Mouse (Mus musculus): ENCODE measurements around the gene Dpm1.

The Dpm1 gene

DNA sequence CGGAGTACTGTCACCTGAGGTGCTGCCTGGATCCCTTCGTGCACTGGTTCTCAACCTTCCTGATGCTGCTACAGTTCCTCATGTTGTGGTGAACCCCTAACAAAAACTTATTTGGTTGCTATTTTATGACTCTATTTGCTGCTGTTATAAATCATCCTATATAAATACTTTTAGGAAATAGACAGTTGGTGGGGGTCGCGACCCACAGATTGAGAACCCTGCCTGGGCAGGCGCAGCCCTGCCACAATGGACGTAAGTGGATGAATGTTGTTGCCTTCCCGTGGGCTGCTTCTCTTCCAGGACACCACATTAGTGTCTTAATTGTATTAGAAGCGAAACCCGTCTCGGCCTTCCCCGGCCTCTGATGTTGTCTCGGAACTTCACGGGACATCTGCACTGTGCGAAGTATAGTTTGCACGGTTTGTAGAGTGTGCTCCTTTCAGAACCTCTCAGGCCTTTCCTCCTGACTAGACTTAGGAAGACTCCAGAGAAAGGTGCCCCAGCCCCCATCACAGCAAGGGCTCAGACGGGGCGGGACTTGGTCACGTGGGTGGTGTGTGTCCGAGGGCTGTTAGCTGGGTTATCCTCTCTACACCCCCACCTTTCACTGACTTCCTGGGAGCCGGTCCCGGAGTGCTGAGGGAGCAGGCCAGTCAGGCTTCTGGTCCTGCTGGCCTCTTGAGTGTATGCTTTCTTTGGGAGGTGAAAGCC is 63.5 kb downstream of the Dpm1 start:
- DNase-seq (ENCODE audit: low read depth, low spot score), result peak; percentile 60

DNA sequence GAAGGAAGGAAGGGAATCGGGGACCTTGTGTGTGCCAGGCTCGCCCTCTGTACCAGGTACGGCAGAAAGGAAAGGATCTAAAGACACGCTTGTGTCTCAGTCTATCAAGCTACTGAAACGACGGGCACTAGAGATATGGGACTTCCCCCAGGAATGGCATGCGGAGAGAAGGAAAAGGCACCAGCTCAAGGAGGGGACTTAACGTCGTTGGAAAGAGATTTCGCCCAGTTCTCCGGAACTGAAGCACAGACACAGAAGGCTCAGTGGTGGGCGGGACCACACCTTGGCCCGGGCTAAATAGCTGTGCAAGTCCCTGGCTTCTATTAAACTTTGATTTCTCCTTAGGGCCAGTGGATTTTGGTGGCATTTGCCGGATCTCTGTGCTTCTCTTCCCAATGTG is 68.4 kb downstream of the Dpm1 start:
- no peak for DNase-seq (ENCODE audit: low read depth, low spot score)

DNA sequence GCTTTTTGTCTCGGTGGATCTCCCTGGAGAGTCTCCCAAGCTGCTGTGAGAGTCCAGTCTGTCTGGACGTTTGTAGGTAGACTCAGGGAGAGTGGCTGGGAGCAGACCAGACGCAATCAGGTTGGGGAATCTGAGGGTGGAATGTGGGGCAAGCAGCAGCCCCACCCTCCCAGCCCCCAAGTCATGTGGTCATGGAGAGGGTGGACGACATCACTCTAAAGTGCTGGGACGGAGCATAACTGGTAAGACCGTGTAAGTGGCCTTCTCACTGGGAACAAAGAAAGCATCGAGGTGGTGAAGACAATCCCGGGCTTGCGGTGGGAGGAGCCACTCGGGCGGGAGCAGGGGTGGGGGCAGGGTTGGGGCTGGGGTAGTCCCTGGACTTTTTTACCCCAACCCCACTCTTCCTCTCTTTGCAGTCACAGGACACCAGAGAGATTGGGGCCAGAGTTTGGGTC is 68.8 kb downstream of the Dpm1 start:
- peak; percentile 66 for DNase-seq (ENCODE audit: low read depth, low spot score)

DNA sequence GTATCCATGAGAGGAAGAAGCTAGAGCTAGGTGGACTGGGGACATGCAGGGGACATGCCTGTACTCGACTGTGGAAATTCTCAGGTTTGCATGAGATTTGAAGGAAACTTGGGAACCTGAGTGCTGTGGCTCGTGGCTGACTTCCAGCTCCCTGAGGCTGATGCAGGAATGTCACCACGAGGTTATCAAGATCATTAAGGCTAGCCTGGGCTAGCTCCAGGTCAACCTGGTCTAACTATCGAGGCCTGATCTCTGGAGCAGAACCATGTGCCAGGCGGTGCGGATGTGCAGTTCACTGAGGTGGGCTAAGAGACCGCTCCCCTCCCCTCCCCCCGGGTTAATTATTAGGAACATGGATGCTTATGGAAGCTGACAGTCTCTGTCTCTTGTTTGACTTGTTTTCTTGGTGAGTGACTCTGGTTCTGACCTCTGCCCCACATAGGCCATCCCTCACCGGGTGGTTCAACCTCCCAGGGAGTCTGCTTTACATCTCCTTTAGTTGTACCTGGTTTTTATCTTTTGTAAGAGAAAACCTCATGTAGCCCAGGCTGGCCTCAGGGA is 69.9 kb downstream of the Dpm1 start:
- DNase-seq (ENCODE audit: low read depth, low spot score), result no peak
